Mouse (Mus musculus): Measurements from ENCODE around the gene Galnt18. TPM values are rescaled to one million over a fixed set of nuclear protein-coding genes. Genes with fewer than 3 reads are reported as not detected.

Gene Galnt18
- polyA plus RNA-seq, 1 experiment, result 3.8 TPM

DNA sequence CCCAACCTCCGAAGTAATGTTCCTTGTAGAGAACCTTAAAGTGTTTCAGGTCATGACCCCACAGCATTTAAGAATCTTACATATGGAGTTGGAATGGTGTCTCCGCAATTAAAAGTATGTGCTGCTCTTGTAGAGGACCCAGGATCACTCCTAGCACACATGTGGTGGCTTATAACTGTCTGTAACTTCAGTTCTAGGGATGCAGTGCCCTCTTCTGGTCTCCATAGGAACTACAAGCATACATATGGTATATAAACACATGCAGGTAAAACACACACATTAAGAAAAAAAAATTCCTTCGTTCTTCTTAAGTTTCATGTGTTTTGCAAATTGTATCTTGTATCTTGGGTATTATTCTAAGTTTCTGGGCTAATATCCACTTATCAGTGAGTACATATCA lies 99.7 kb downstream of the Galnt18 start:
- Histone ChIP-seq H3K36me3 (ENCODE audit: control insufficient read depth, insufficient read depth, low read length) (no peaks in the 10 kb centered on the region), H3K4me3 (ENCODE audit: low read depth, low read length) (no peak overlapping the region), H3K27me3 (ENCODE audit: control insufficient read depth, insufficient read depth, low read length) (no peaks in the 10 kb centered on the region), H3K4me1 (ENCODE audit: control insufficient read depth, insufficient read depth, insufficient read length, low read length) (no peaks in the 10 kb centered on the region), H3K27ac (ENCODE audit: insufficient read depth, low read depth, low read length) (no peak overlapping the region)
- WGBS, result 96% methylated on average over 3 of the region's 3 CpGs
- TF ChIP-seq CTCF (IDR thresholded peaks at IDR 0.05; ENCODE audit: extremely low read depth, insufficient read length, insufficient replicate concordance, low read depth, low read length) (no peak), POLR2A (IDR thresholded peaks at IDR 0.05; ENCODE audit: low read depth, low read length) (no peak)

DNA sequence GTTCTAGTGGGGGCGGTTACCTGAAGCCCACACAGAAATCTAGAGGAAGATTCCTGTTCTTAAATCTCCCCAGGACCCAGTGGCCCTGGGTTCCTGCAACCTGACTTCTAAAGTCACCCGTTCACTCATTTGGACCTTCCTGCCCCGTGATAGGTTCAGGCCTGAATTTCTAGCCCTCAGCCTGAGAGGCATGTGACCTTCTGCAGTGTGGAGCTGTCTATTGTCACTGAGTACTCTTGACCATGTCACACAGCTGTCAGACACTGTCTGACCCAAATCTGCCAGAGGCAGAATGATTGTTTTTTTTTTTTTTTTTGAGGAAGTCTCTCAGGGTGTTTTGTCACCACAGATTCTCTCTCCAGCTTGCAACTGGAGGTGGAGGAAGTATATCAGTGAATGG lies 103.3 kb downstream of the Galnt18 start:
- WGBS, result 71% methylated on average over 3 of the region's 3 CpGs
- no peak overlapping the region for H3K27ac ChIP-seq (ENCODE audit: insufficient read depth, low read depth, low read length)
- TF ChIP-seq CTCF (IDR thresholded peaks at IDR 0.05; ENCODE audit: extremely low read depth, insufficient read length, insufficient replicate concordance, low read depth, low read length), result no peak
- TF ChIP-seq POLR2A (IDR thresholded peaks at IDR 0.05; ENCODE audit: low read depth, low read length), result no peak
- H3K27me3 ChIP-seq (ENCODE audit: control insufficient read depth, insufficient read depth, low read length), result no peaks in the 10 kb centered on the region
- H3K36me3 ChIP-seq (ENCODE audit: control insufficient read depth, insufficient read depth, low read length), result no peaks in the 10 kb centered on the region
- no peak overlapping the region for H3K4me3 ChIP-seq (ENCODE audit: low read depth, low read length)
- no peaks in the 10 kb centered on the region for H3K4me1 ChIP-seq (ENCODE audit: control insufficient read depth, insufficient read depth, insufficient read length, low read length)

DNA sequence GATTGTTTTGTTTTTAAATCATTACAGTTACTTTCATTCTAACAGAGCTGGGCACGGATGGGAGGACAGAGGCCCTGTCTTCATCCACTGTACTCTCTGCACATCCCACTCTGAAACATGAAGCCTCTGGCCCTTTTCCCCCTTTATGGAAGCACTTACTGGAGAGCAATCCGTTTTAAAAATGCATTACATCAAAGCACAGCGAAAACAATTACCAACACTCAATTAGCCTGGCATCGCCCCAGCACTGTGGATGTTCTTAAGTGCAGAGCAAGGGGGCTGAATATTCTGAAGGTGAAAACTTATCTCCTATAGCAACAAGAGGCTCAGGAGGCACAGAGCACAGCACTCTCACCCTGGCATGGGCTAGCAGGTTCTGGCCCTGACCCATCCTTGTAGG lies 107.3 kb downstream of the Galnt18 start:
- H3K27ac ChIP-seq (ENCODE audit: insufficient read depth, low read depth, low read length), result no peak overlapping the region
- no peak for TF ChIP-seq CTCF (IDR thresholded peaks at IDR 0.05; ENCODE audit: extremely low read depth, insufficient read length, insufficient replicate concordance, low read depth, low read length)
- no peak for TF ChIP-seq POLR2A (IDR thresholded peaks at IDR 0.05; ENCODE audit: low read depth, low read length)
- WGBS, result 66% methylated on average over 4 of the region's 4 CpGs

DNA sequence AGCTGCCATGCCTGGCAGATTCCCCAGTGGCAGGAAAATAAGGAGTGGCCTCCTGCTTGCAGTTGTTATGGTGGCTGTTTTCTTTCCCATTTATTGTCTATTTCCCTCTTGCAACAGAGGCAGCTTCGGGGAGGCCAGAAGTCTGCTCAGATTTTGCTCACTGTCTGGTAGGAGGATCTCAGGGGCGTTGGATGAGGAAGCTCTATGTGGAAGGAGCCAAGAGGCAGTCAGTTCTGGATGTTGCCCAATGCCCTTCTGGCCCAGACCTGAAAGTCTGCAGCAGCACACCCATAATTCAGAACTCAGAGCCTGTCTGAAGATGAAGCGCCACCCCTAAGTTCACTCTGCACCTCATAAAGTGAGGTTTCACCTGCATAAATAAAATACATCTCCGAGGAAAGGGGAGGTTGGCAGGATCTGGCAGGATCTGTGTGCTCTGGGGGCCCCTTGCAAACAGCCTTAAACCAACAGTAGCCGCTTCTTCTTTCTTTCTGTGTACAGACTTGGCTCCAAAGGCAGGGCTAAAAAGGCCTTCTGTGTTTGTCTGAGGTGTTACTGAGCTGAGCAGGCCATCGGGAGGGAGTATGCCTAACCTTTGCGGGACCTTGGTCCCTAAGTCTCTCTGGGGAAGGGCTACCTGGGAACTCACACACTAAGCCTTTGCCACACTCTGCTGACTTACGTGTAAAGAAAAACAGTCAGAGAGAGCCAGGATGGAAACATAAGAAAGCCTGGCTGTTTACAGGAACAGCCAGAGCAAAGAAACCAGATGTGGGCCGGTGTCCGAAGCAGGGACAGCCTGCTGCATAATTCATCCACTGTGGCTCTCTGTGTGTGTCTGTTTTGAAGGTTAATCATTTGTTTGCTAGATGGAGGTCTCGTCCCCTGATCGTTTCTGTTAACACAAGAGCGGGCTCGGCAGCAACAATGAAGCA lies 116.4 kb downstream of the Galnt18 start:
- whole genome bisulfite sequencing, result 33% methylated on average over 14 of the region's 14 CpGs
- H3K27me3 ChIP-seq (ENCODE audit: control insufficient read depth, insufficient read depth, low read length), result no peaks in the 10 kb centered on the region
- TF ChIP-seq CTCF (IDR thresholded peaks at IDR 0.05; ENCODE audit: extremely low read depth, insufficient read length, insufficient replicate concordance, low read depth, low read length), result no peak
- TF ChIP-seq POLR2A (IDR thresholded peaks at IDR 0.05; ENCODE audit: low read depth, low read length), result no peak
- H3K4me3 ChIP-seq (ENCODE audit: low read depth, low read length), result no peak overlapping the region
- H3K36me3 ChIP-seq (ENCODE audit: control insufficient read depth, insufficient read depth, low read length), result no peaks in the 10 kb centered on the region
- H3K4me1 ChIP-seq (ENCODE audit: control insufficient read depth, insufficient read depth, insufficient read length, low read length), result no peaks in the 10 kb centered on the region
- no peak overlapping the region; the same call in 1 of the 2 replicates for H3K27ac ChIP-seq (ENCODE audit: insufficient read depth, low read depth, low read length)

More for the DNA sequence above, 107.3 kb downstream of the Galnt18 start:
- H3K4me1 ChIP-seq (ENCODE audit: control insufficient read depth, insufficient read depth, insufficient read length, low read length), result no peaks in the 10 kb centered on the region
- no peaks in the 10 kb centered on the region for H3K36me3 ChIP-seq (ENCODE audit: control insufficient read depth, insufficient read depth, low read length)
- H3K4me3 ChIP-seq (ENCODE audit: low read depth, low read length), result no peak overlapping the region
- H3K27me3 ChIP-seq (ENCODE audit: control insufficient read depth, insufficient read depth, low read length), result no peaks in the 10 kb centered on the region

DNA sequence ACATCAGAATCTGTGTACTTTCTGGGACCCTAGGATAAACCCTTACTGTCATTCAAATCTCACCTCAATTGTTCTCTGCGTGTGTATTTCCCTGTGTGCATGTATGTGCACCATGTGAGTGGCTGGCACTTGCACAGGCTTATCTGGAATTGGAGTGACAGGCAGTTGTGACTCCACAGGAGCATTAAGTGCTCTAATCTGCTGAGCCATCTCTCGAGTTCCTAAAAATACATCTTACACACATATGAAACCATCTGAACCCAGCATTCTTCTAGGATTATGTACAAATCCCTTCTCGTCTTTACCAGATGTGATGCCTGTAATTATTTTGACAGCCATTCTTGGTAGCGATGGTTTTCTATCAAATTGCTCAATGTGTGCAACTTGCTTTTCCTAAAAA lies 121.2 kb downstream of the Galnt18 start:
- no peak overlapping the region for H3K4me3 ChIP-seq (ENCODE audit: low read depth, low read length)
- 81% methylated on average over 4 of the region's 4 CpGs for WGBS
- H3K27ac ChIP-seq (ENCODE audit: insufficient read depth, low read depth, low read length), result no peak overlapping the region
- TF ChIP-seq CTCF (IDR thresholded peaks at IDR 0.05; ENCODE audit: extremely low read depth, insufficient read length, insufficient replicate concordance, low read depth, low read length) (no peak), POLR2A (IDR thresholded peaks at IDR 0.05; ENCODE audit: low read depth, low read length) (no peak)
- no peaks in the 10 kb centered on the region for H3K4me1 ChIP-seq (ENCODE audit: control insufficient read depth, insufficient read depth, insufficient read length, low read length)
- H3K36me3 ChIP-seq (ENCODE audit: control insufficient read depth, insufficient read depth, low read length), result no peaks in the 10 kb centered on the region
- no peaks in the 10 kb centered on the region for H3K27me3 ChIP-seq (ENCODE audit: control insufficient read depth, insufficient read depth, low read length)

DNA sequence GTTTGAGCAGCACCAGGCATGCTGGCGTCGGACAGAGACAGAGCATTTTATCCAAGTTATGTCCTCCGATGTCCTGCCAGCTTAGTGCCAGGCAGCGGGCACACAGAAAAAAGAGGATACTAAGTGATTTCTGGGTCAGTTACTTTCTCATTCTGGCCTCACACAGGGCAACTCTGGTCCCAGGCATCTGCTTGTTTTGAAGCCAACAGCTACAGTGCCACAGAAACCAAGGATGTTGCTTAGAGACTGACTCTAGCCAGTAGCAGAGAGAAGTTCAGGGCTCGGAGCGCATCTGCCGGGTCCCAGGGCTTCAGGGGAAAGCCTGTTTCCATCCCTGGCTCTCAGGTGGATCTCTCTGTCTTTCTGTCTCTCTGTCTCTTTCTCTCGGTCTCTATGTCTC lies 124.8 kb downstream of the Galnt18 start:
- TF ChIP-seq CTCF (IDR thresholded peaks at IDR 0.05; ENCODE audit: extremely low read depth, insufficient read length, insufficient replicate concordance, low read depth, low read length) (no peak), POLR2A (IDR thresholded peaks at IDR 0.05; ENCODE audit: low read depth, low read length) (no peak)
- Histone ChIP-seq H3K36me3 (ENCODE audit: control insufficient read depth, insufficient read depth, low read length) (no peaks in the 10 kb centered on the region), H3K27me3 (ENCODE audit: control insufficient read depth, insufficient read depth, low read length) (no peaks in the 10 kb centered on the region), H3K4me3 (ENCODE audit: low read depth, low read length) (no peak overlapping the region), H3K27ac (ENCODE audit: insufficient read depth, low read depth, low read length) (no peak overlapping the region), H3K4me1 (ENCODE audit: control insufficient read depth, insufficient read depth, insufficient read length, low read length) (no peaks in the 10 kb centered on the region)
- 91% methylated on average over 8 of the region's 8 CpGs for WGBS

DNA sequence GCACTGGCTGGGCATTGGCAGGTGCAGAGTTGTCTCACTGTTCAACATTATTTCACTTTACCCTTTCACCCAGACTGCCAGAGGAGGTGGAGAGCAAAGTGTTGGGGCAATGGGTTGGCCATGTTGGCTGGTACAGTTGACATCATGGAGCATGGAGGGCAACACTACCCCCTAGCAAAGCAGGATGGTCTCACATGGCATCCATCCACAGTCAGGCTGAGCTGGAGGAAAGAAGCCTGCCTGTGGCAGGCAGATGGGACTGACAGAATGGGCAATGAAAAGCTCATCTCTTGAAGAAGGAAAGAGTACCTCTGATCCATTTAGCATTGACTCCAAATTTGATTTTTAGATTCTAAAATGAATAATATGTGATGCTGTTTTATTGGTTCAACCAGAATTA lies 125.3 kb downstream of the Galnt18 start:
- TF ChIP-seq POLR2A (IDR thresholded peaks at IDR 0.05; ENCODE audit: low read depth, low read length) (no peak), CTCF (IDR thresholded peaks at IDR 0.05; ENCODE audit: extremely low read depth, insufficient read length, insufficient replicate concordance, low read depth, low read length) (no peak)
- H3K4me3 ChIP-seq (ENCODE audit: low read depth, low read length), result no peak overlapping the region
- no peaks in the 10 kb centered on the region for H3K36me3 ChIP-seq (ENCODE audit: control insufficient read depth, insufficient read depth, low read length)
- no peak overlapping the region for H3K27ac ChIP-seq (ENCODE audit: insufficient read depth, low read depth, low read length)
- no peaks in the 10 kb centered on the region for H3K4me1 ChIP-seq (ENCODE audit: control insufficient read depth, insufficient read depth, insufficient read length, low read length)
- no peaks in the 10 kb centered on the region for H3K27me3 ChIP-seq (ENCODE audit: control insufficient read depth, insufficient read depth, low read length)

All from small intestine, adult 2 months (tissue).